In the genomic region with DNA sequence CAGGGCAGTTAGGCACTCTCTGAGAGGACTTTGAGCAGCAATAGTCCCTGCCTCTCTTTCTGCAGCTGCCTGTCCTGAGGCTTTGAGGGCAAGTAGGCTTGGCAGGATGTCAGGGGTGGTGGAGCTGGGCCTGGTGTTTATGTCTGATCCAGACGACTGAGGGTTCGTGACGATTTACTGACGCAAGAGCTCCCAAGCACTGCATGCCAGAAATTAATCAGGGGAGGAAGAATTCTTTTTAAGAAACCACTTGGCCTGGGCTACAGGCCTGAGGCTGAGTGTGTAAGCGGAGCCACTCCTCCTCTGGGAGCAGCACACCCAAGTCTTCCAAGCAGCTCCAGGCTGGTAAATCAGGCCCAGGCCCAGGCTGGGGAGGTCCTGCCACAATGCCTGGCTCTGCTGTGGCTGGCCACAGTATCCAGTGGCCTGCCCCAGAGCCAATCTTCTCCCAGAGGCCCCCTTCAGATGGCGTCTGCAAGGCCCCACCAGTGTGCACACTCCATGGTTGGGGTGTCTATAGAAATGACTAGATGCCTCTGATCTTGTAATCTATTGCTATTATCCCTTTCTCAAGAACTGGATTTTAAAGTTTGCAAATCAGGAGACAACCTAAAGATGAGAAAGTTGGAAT, we compare ENCODE assay signal across 8 mouse cellular contexts.
DNase-seq lines count a peak whose midpoint lies in the region; ATAC-seq and TF ChIP-seq lines count a peak whose summit lies in the region.

No protein-coding gene starts in this region.

- no peak; the same call in 1 of the 2 replicates for ATAC-seq in midbrain, embryonic 16.5 days
- peak; percentile 90 for ATAC-seq in embryonic facial prominence, embryonic 14.5 days (ENCODE audit: low read depth)
- 0 out of 2 replicates have a peak, but pooled peaks have one; percentile 31 for ATAC-seq in heart, embryonic 13.5 days (ENCODE audit: extremely low read depth, insufficient number of reproducible peaks, low FRiP score, low TSS enrichment)
- peak; percentile 69; the same call in 1 of the 2 replicates for ATAC-seq in kidney, postnatal 0 days (replicated peaks; ENCODE audit: low FRiP score, low read depth)
- ATAC-seq in liver, embryonic 16.5 days (ENCODE audit: low read depth), result peak; percentile 32; the same call in 1 of the 2 replicates
- no peak for ATAC-seq in granulocyte monocyte progenitor cell, adult 5-6 weeks (replicated peaks; ENCODE audit: poor library complexity, severe bottlenecking)

- peak overlapping the region; percentile 39; the same call in 1 of the 2 replicates for H3K27ac ChIP-seq in midbrain, embryonic 16.5 days (ENCODE audit: low read length)
- no peak overlapping the region for H3K27ac ChIP-seq in midbrain, embryonic 10.5 days (replicated peaks)
- H3K27ac ChIP-seq in embryonic facial prominence, embryonic 14.5 days (replicated peaks; ENCODE audit: low read depth, low read length), result peak overlapping the region; percentile 83
- peak overlapping the region; percentile 69 for H3K27ac ChIP-seq in heart, embryonic 13.5 days (replicated peaks)
- H3K27ac ChIP-seq in kidney, postnatal 0 days, result peak overlapping the region; percentile 44
- no peak overlapping the region for H3K27ac ChIP-seq in liver, embryonic 16.5 days (ENCODE audit: low read length)

- no peak overlapping the region for H3K4me2 ChIP-seq in midbrain, embryonic 16.5 days (ENCODE audit: low read length)
- peak overlapping the region; percentile 10; the same call in 1 of the 2 replicates for H3K4me2 ChIP-seq in embryonic facial prominence, embryonic 14.5 days (ENCODE audit: low read depth, low read length)
- H3K4me2 ChIP-seq in heart, embryonic 13.5 days, result no peak overlapping the region
- no peak overlapping the region for H3K4me2 ChIP-seq in kidney, postnatal 0 days (ENCODE audit: low read length)
- no peak overlapping the region for H3K4me2 ChIP-seq in liver, embryonic 16.5 days (ENCODE audit: low read depth, low read length)

- DNase-seq in midbrain, embryonic 10.5 days (ENCODE audit: low spot score), result no peak
- DNase-seq in embryonic facial prominence, embryonic 14.5 days (ENCODE audit: low spot score), result peak; percentile 93
- peak; percentile 78 for DNase-seq in kidney, postnatal 0 days (ENCODE audit: low spot score)
- peak; percentile 96 for DNase-seq in skeletal muscle tissue, adult 2 months (ENCODE audit: low read depth, low spot score)

- no peaks in the 10 kb centered on the region for H3K27me3 ChIP-seq in midbrain, embryonic 16.5 days (ENCODE audit: control insufficient read depth, insufficient read depth, low read depth, low read length)
- no peaks in the 10 kb centered on the region for H3K27me3 ChIP-seq in midbrain, embryonic 10.5 days (ENCODE audit: low read depth, poor library complexity, severe bottlenecking)
- no peaks in the 10 kb centered on the region for H3K27me3 ChIP-seq in embryonic facial prominence, embryonic 14.5 days (replicated peaks; ENCODE audit: control insufficient read depth, insufficient read depth, low read length)
- H3K27me3 ChIP-seq in heart, embryonic 13.5 days (replicated peaks), result no peaks in the 10 kb centered on the region
- H3K27me3 ChIP-seq in kidney, postnatal 0 days (ENCODE audit: insufficient read depth, low read length), result no peaks in the 10 kb centered on the region
- H3K27me3 ChIP-seq in liver, embryonic 16.5 days (ENCODE audit: control insufficient read depth, insufficient read depth, low read depth, low read length), result no peaks in the 10 kb centered on the region

- peaks cover 8% of the 10 kb centered on the region; the same call in 1 of the 2 replicates for H3K4me1 ChIP-seq in midbrain, embryonic 16.5 days (ENCODE audit: control insufficient read depth, insufficient read depth, low read length)
- H3K4me1 ChIP-seq in midbrain, embryonic 10.5 days, result peaks cover 1% of the 10 kb centered on the region; the same call in 1 of the 2 replicates
- peaks cover 13% of the 10 kb centered on the region for H3K4me1 ChIP-seq in embryonic facial prominence, embryonic 14.5 days (ENCODE audit: control insufficient read depth, insufficient read depth, low read length)
- H3K4me1 ChIP-seq in heart, embryonic 13.5 days, result peaks cover 52% of the 10 kb centered on the region
- H3K4me1 ChIP-seq in kidney, postnatal 0 days (replicated peaks; ENCODE audit: insufficient read depth, low read length), result peaks cover 16% of the 10 kb centered on the region; the same call in 1 of the 2 replicates
- H3K4me1 ChIP-seq in liver, embryonic 16.5 days (ENCODE audit: control insufficient read depth, low read depth, low read length), result peaks cover 2% of the 10 kb centered on the region; the same call in 1 of the 2 replicates

- H3K4me3 ChIP-seq in midbrain, embryonic 16.5 days (ENCODE audit: low read depth, low read length), result no peak overlapping the region
- H3K4me3 ChIP-seq in midbrain, embryonic 10.5 days, result no peak overlapping the region
- no peak overlapping the region for H3K4me3 ChIP-seq in embryonic facial prominence, embryonic 14.5 days (ENCODE audit: low read depth, low read length)
- H3K4me3 ChIP-seq in heart, embryonic 13.5 days, result no peak overlapping the region
- H3K4me3 ChIP-seq in kidney, postnatal 0 days (replicated peaks; ENCODE audit: low read depth, low read length), result no peak overlapping the region
- H3K4me3 ChIP-seq in liver, embryonic 16.5 days (ENCODE audit: low read depth, low read length), result no peak overlapping the region

- WGBS in midbrain, embryonic 16.5 days, result 54% methylated on average over 6 of the region's 6 CpGs
- 89% methylated on average over 6 of the region's 6 CpGs for WGBS in midbrain, embryonic 10.5 days
- 15% methylated on average over 6 of the region's 6 CpGs for WGBS in embryonic facial prominence, embryonic 14.5 days
- WGBS in heart, embryonic 13.5 days, result 27% methylated on average over 6 of the region's 6 CpGs
- WGBS in kidney, postnatal 0 days, result 23% methylated on average over 6 of the region's 6 CpGs
- 69% methylated on average over 6 of the region's 6 CpGs for WGBS in liver, embryonic 16.5 days (ENCODE audit: insufficient replicate concordance)

- H3K9ac ChIP-seq in midbrain, embryonic 16.5 days (ENCODE audit: low read depth, low read length), result no peak overlapping the region
- peak overlapping the region; percentile 45 for H3K9ac ChIP-seq in embryonic facial prominence, embryonic 14.5 days (ENCODE audit: low read depth, low read length)
- peak overlapping the region; percentile 53 for H3K9ac ChIP-seq in heart, embryonic 13.5 days
- H3K9ac ChIP-seq in kidney, postnatal 0 days (ENCODE audit: low read depth, low read length), result no peak overlapping the region
- H3K9ac ChIP-seq in liver, embryonic 16.5 days (ENCODE audit: low read depth, low read length), result no peak overlapping the region

- H3K9me3 ChIP-seq in midbrain, embryonic 16.5 days (replicated peaks; ENCODE audit: control insufficient read depth, low read length, poor library complexity, severe bottlenecking), result no peaks in the 10 kb centered on the region
- H3K9me3 ChIP-seq in midbrain, embryonic 10.5 days (replicated peaks), result no peaks in the 10 kb centered on the region
- H3K9me3 ChIP-seq in embryonic facial prominence, embryonic 14.5 days (ENCODE audit: control insufficient read depth, low read length), result no peaks in the 10 kb centered on the region
- H3K9me3 ChIP-seq in heart, embryonic 13.5 days, result no peaks in the 10 kb centered on the region
- no peaks in the 10 kb centered on the region for H3K9me3 ChIP-seq in kidney, postnatal 0 days (replicated peaks; ENCODE audit: low read length)
- no peaks in the 10 kb centered on the region for H3K9me3 ChIP-seq in liver, embryonic 16.5 days (replicated peaks; ENCODE audit: control insufficient read depth, low read length)

- no peaks in the 10 kb centered on the region for H3K36me3 ChIP-seq in midbrain, embryonic 16.5 days (ENCODE audit: control insufficient read depth, insufficient read depth, low read length)
- H3K36me3 ChIP-seq in midbrain, embryonic 10.5 days, result no peaks in the 10 kb centered on the region
- H3K36me3 ChIP-seq in embryonic facial prominence, embryonic 14.5 days (ENCODE audit: control insufficient read depth, insufficient read depth, low read length), result no peaks in the 10 kb centered on the region
- H3K36me3 ChIP-seq in heart, embryonic 13.5 days, result no peaks in the 10 kb centered on the region
- H3K36me3 ChIP-seq in kidney, postnatal 0 days (ENCODE audit: insufficient read depth, low read length), result no peaks in the 10 kb centered on the region
- no peaks in the 10 kb centered on the region for H3K36me3 ChIP-seq in liver, embryonic 16.5 days (ENCODE audit: control insufficient read depth, insufficient read depth)

- no peak for TF ChIP-seq CTCF in kidney, postnatal 0 days (IDR thresholded peaks at IDR 0.05; ENCODE audit: low read depth)

Comparison
In these comparisons a context has a peak if more than half of its experiments do, and no peak if none do; other contexts are left out.
1. H3K27ac ChIP-seq: peak in midbrain, embryonic 16.5 days (single experiment), embryonic facial prominence, embryonic 14.5 days (single experiment), heart, embryonic 13.5 days (single experiment) and kidney, postnatal 0 days (single experiment); none in midbrain, embryonic 10.5 days (single experiment) and liver, embryonic 16.5 days (single experiment).
2. ATAC-seq: peak in embryonic facial prominence, embryonic 14.5 days (single experiment), heart, embryonic 13.5 days (single experiment), kidney, postnatal 0 days (single experiment) and liver, embryonic 16.5 days (single experiment); none in midbrain, embryonic 16.5 days (single experiment) and granulocyte monocyte progenitor cell, adult 5-6 weeks (single experiment).
3. H3K9ac ChIP-seq: peak in embryonic facial prominence, embryonic 14.5 days (single experiment) and heart, embryonic 13.5 days (single experiment); none in midbrain, embryonic 16.5 days (single experiment), kidney, postnatal 0 days (single experiment) and liver, embryonic 16.5 days (single experiment).